Mouse (Mus musculus): ENCODE measurements around the gene Nol4l. TPM values are rescaled to one million over a fixed set of nuclear protein-coding genes. Genes with fewer than 3 reads are reported as not detected.

Nol4l gene
- polyA plus RNA-seq, 1 experiment from 2014 or later: 14.2 TPM

DNA sequence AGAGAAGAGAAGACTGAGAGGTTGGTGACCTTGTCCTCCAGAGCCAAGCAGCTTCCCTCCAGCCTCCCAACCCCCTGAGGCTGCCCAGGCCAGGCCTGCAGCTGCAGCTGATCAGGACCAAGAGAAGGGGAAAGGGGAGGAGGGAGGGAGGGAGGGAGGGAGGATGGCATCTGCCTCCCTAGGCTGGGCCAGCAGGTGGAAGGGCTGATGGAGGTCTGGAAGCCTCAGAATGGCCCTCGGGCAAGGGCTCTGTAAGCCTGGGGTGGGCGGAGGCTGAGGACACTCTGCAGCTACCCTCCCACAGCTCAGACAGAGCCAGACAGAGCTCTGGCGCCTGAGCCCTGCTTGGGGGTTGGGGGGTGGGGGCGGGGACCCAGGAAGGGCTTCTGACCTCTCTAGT lies 7.5 kb downstream of the Nol4l start:
- 21% methylated on average over 4 of the region's 4 CpGs for WGBS
- no peaks in the 10 kb centered on the region for H3K36me3 ChIP-seq
- H3K27ac ChIP-seq: no peak overlapping the region
- no peak overlapping the region for H3K4me2 ChIP-seq
- ATAC-seq (replicated peaks; ENCODE audit: low FRiP score): 0 out of 2 replicates have a peak, but pooled peaks have one; percentile 21
- H3K4me1 ChIP-seq: peaks cover 44% of the 10 kb centered on the region
- H3K27me3 ChIP-seq: peaks cover 8% of the 10 kb centered on the region; the same call in 1 of the 2 replicates
- no peak overlapping the region for H3K4me3 ChIP-seq (replicated peaks)
- no peak overlapping the region for H3K9ac ChIP-seq
- H3K9me3 ChIP-seq (replicated peaks): no peaks in the 10 kb centered on the region

GRCm38 (mm10) chr2:153520057-153520456 lies 9.7 kb downstream of the Nol4l start:
- H3K9ac ChIP-seq: no peak overlapping the region
- H3K4me3 ChIP-seq (replicated peaks): no peak overlapping the region
- H3K9me3 ChIP-seq (replicated peaks): no peaks in the 10 kb centered on the region
- H3K36me3 ChIP-seq: no peaks in the 10 kb centered on the region
- H3K27me3 ChIP-seq: no peaks in the 10 kb centered on the region
- H3K4me1 ChIP-seq: peaks cover 26% of the 10 kb centered on the region
- H3K4me2 ChIP-seq: no peak overlapping the region
- WGBS: 83% methylated on average over 9 of the region's 9 CpGs
- H3K27ac ChIP-seq: no peak overlapping the region
- ATAC-seq (replicated peaks; ENCODE audit: low FRiP score): no peak

DNA sequence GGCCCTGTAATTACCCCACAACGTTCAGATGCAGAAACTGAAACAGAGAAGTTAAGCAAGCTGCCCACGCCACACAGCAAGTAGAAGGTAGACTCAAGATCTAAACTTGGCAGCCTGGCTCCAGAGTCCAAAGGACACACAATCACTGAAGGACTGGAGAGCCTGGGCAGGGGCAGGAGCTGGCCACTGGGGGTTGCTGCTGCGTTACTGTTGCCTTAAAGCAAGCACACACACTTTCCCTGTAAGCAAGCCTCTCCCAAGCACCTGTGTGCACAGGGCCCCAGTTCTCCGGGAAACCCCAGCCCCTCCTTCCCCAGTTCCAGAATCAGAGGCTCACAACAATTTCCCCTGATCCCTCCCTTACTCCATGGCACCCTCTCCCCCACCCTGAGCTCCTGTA lies 12.8 kb downstream of the Nol4l start:
- H3K36me3 ChIP-seq: no peaks in the 10 kb centered on the region
- no peaks in the 10 kb centered on the region for H3K27me3 ChIP-seq
- WGBS: 40% methylated on average over 4 of the region's 4 CpGs
- H3K4me3 ChIP-seq (replicated peaks): no peak overlapping the region
- ATAC-seq (replicated peaks; ENCODE audit: low FRiP score): no peak; the same call in 1 of the 2 replicates
- no peak overlapping the region for H3K27ac ChIP-seq
- H3K4me1 ChIP-seq: peaks cover 28% of the 10 kb centered on the region
- no peak overlapping the region for H3K9ac ChIP-seq
- H3K4me2 ChIP-seq: no peak overlapping the region
- H3K9me3 ChIP-seq (replicated peaks): no peaks in the 10 kb centered on the region

- Histone ChIP-seq H3K36me3 (no peaks in the 10 kb centered on the region), H3K27me3 (no peaks in the 10 kb centered on the region), H3K4me2 (no peak overlapping the region), H3K9ac (no peak overlapping the region), H3K4me1 (peaks cover 35% of the 10 kb centered on the region), H3K27ac (no peak overlapping the region), H3K4me3 (replicated peaks) (no peak overlapping the region), H3K9me3 (replicated peaks) (no peaks in the 10 kb centered on the region)
- WGBS: 86% methylated on average over 6 of the region's 6 CpGs
- no peak for ATAC-seq (replicated peaks; ENCODE audit: low FRiP score)
These were observed 14.2 kb downstream of the Nol4l start for GRCm38 (mm10) chr2:153515582-153515981.

DNA sequence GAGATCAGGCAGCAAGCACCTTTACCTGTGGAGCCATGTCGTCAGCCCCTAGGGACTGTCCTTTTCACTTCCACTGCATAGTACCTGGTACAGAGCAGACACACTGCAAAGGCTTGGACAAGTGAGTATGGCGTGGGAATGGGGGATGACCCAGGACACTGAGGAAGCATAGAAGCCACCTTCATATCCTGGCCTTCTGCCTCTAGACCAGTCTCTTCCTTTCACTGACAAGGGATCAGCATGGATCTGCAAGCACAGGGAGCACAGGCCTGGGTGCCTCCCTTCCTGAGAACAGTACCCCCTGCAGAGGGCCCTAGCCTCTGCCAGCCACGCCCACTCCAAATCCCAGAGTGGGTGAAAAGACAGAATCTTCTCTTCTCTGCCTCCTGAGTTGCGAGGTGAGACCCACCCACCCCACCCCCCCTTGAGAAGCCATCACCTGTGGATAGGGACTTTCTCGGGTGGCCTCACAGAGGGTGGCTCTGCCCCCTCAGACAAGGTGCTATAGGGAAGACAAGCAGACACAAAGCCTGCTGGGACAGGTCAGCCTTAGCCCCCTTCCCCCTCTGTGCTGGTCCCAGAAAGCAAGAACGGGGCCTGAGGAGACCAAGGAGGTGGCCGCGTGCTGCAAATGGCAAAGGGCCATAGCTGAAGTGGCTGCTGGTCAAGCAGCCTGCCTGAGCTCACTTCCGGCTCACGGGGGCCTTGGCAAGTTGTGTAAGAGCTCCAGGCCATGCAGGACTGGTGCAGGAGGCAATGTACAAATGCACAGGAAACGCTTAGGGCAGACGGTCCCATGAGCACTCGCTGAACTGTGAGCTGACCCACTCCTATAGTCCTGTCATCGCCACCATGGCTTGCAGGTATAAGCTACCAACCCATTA lies 15.0 kb downstream of the Nol4l start:
- no peaks in the 10 kb centered on the region for H3K9me3 ChIP-seq (replicated peaks)
- no peak overlapping the region for H3K4me3 ChIP-seq (replicated peaks)
- H3K27ac ChIP-seq: no peak overlapping the region
- H3K27me3 ChIP-seq: no peaks in the 10 kb centered on the region
- no peak overlapping the region for H3K4me2 ChIP-seq
- 80% methylated on average over 14 of the region's 14 CpGs for WGBS
- no peaks in the 10 kb centered on the region for H3K36me3 ChIP-seq
- H3K4me1 ChIP-seq: peaks cover 43% of the 10 kb centered on the region
- ATAC-seq (replicated peaks; ENCODE audit: low FRiP score): no peak
- no peak overlapping the region for H3K9ac ChIP-seq

GRCm38 (mm10) chr2:153513983-153514382 lies 15.8 kb downstream of the Nol4l start:
- WGBS: 91% methylated on average over 3 of the region's 3 CpGs
- H3K9ac ChIP-seq: no peak overlapping the region

GRCm38 (mm10) chr2:153512416-153513323 lies 17.1 kb downstream of the Nol4l start:
- no peaks in the 10 kb centered on the region for H3K9me3 ChIP-seq (replicated peaks)
- no peak overlapping the region for H3K4me3 ChIP-seq (replicated peaks)
- H3K27ac ChIP-seq: no peak overlapping the region
- peaks cover 62% of the 10 kb centered on the region for H3K4me1 ChIP-seq
- 78% methylated on average over 14 of the region's 14 CpGs for WGBS
- no peak for ATAC-seq (replicated peaks; ENCODE audit: low FRiP score)
- no peaks in the 10 kb centered on the region for H3K27me3 ChIP-seq
- no peak overlapping the region for H3K9ac ChIP-seq
- no peak overlapping the region for H3K4me2 ChIP-seq
- no peaks in the 10 kb centered on the region for H3K36me3 ChIP-seq

More at GRCm38 (mm10) chr2:153513983-153514382, 15.8 kb downstream of the Nol4l start:
- Histone ChIP-seq H3K4me2 (no peak overlapping the region), H3K36me3 (no peaks in the 10 kb centered on the region), H3K27me3 (no peaks in the 10 kb centered on the region), H3K9me3 (replicated peaks) (no peaks in the 10 kb centered on the region), H3K27ac (no peak overlapping the region), H3K4me1 (peaks cover 51% of the 10 kb centered on the region), H3K4me3 (replicated peaks) (no peak overlapping the region)
- no peak for ATAC-seq (replicated peaks; ENCODE audit: low FRiP score)

GRCm38 (mm10) chr2:153511562-153511961 lies 18.2 kb downstream of the Nol4l start:
- H3K9me3 ChIP-seq (replicated peaks): no peaks in the 10 kb centered on the region
- no peaks in the 10 kb centered on the region for H3K27me3 ChIP-seq
- no peak overlapping the region for H3K4me2 ChIP-seq
- WGBS: 47% methylated on average over 6 of the region's 6 CpGs
- no peak overlapping the region for H3K4me3 ChIP-seq (replicated peaks)
- H3K4me1 ChIP-seq: peaks cover 57% of the 10 kb centered on the region
- H3K9ac ChIP-seq: no peak overlapping the region
- H3K36me3 ChIP-seq: no peaks in the 10 kb centered on the region
- ATAC-seq (replicated peaks; ENCODE audit: low FRiP score): no peak
- H3K27ac ChIP-seq: peak overlapping the region; percentile 51; the same call in 1 of the 2 replicates

DNA sequence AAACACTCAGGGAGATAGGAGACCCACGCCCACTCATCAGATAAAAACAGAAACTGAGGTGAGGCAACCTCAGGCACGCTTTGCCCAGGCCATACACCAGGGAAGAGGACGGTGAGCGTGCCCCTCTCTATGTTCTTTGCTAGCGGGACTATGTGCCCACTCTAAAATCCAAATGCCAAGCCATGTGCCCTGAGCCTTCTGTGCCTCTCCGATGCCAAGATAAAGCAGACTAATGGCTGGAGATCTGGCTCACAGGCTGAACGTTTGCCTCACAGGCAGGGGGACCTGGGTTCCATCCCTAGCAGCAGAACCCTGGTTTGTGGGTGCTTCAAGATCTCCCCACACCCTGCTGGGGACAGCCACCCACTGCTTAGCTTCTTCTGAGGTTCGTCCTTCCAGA lies 19.6 kb downstream of the Nol4l start:
- Histone ChIP-seq H3K9me3 (replicated peaks) (no peaks in the 10 kb centered on the region), H3K4me3 (replicated peaks) (no peak overlapping the region), H3K36me3 (no peaks in the 10 kb centered on the region), H3K27ac (no peak overlapping the region), H3K4me2 (no peak overlapping the region), H3K27me3 (no peaks in the 10 kb centered on the region), H3K4me1 (peaks cover 57% of the 10 kb centered on the region), H3K9ac (no peak overlapping the region)
- WGBS: 87% methylated on average over 8 of the region's 8 CpGs
- ATAC-seq (replicated peaks; ENCODE audit: low FRiP score): no peak

DNA sequence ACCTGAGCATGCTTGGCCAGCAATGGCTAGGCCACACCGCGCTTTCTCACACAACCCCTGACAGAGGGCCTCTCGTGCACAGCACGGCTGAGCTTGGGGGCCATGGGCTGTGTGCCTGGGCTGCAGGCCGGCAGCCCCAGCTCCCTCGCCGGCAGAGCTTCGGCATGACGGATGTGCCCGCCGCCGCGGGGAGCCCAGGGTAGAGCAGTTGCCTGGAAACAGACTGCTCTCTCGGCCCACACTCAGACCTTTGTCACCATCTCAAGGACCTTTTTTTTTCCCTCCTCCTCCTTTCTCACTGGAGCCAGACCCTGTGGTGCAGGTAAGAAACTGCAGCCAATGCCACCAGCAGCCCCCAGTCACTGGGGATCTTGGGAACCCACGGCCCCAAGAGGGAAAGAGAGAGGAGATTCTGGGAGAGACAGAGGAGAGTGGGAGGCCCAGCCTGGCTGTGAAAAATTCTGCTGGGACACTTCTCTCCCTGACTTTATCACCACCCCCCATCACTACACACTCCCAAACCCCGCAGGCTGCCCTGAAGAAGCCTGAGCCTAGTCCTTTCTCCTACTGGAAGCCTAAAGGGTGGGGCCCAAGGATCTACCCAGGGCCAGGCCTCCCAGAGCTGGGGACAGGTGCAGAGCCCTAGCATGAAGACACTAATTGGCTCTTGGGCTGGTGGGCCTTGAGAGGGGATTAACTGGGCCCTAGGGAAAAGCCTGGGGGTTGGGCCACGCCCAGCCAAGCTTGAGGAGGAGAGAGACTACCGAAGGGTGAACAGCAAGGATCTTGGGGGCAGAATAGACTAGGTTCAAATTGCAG lies 20.4 kb downstream of the Nol4l start:
- Histone ChIP-seq H3K9me3 (replicated peaks) (no peaks in the 10 kb centered on the region), H3K9ac (0 out of 2 replicates have a peak overlapping the region, but pooled peaks have one; percentile 17), H3K27ac (peak overlapping the region; percentile 43), H3K4me1 (peaks cover 51% of the 10 kb centered on the region), H3K27me3 (no peaks in the 10 kb centered on the region), H3K4me2 (peak overlapping the region; percentile 27; the same call in 1 of the 2 replicates), H3K36me3 (no peaks in the 10 kb centered on the region), H3K4me3 (replicated peaks) (no peak overlapping the region)
- 15% methylated on average over 18 of the region's 18 CpGs for WGBS
- peak; percentile 63 for ATAC-seq (replicated peaks; ENCODE audit: low FRiP score)

GRCm38 (mm10) chr2:153508405-153508804 lies 21.4 kb downstream of the Nol4l start:
- Histone ChIP-seq H3K4me2 (no peak overlapping the region), H3K9ac (no peak overlapping the region)
- 81% methylated on average over 3 of the region's 3 CpGs for whole genome bisulfite sequencing

More at GRCm38 (mm10) chr2:153508405-153508804, 21.4 kb downstream of the Nol4l start:
- H3K4me1 ChIP-seq: peaks cover 51% of the 10 kb centered on the region
- no peaks in the 10 kb centered on the region for H3K9me3 ChIP-seq (replicated peaks)
- no peaks in the 10 kb centered on the region for H3K36me3 ChIP-seq
- no peaks in the 10 kb centered on the region for H3K27me3 ChIP-seq
- ATAC-seq (replicated peaks; ENCODE audit: low FRiP score): no peak
- H3K4me3 ChIP-seq (replicated peaks): no peak overlapping the region
- H3K27ac ChIP-seq: 0 out of 2 replicates have a peak overlapping the region, but pooled peaks have one; percentile 22
